Mouse (Mus musculus): ENCODE results near the gene Olfr235.
"Not testable (repeated sequence)": the region's sequence is repeated elsewhere in the genome, so short reads cannot be mapped to it uniquely, and the experiment has no call there.

- not testable (repeated sequence) for TF ChIP-seq CTCF (IDR thresholded peaks at IDR 0.05; ENCODE audit: insufficient read depth, low read length); POLR2A (IDR thresholded peaks at IDR 0.05; ENCODE audit: borderline replicate concordance, extremely low read depth, low read depth, low read length)
Observed at GRCm38 (mm10) chr19:12299030-12299429, 38.2 kb downstream of the Olfr235 start, which contains the start of gene Olfr1436.
